Mouse (Mus musculus): ENCODE measurements around the gene Smarcc2. TPM values are rescaled to one million over a fixed set of nuclear protein-coding genes. Genes with fewer than 3 reads are reported as not detected.
"Not testable (repeated sequence)": the region's sequence is repeated elsewhere in the genome, so short reads cannot be mapped to it uniquely, and the experiment has no call there.

Smarcc2 gene
- polyA plus RNA-seq, 1 experiment from 2014 or later = 93.6 TPM

GRCm38 (mm10) chr10:128487861-128488712 is 29.0 kb downstream of the Smarcc2 start:
- Histone ChIP-seq H3K4me3 (replicated peaks) (no peak overlapping the region), H3K27ac (replicated peaks) (no peak overlapping the region), H3K36me3 (peaks cover 82% of the 10 kb centered on the region), H3K9ac (no peak overlapping the region), H3K27me3 (no peaks in the 10 kb centered on the region), H3K9me3 (replicated peaks) (no peaks in the 10 kb centered on the region), H3K4me2 (replicated peaks) (no peak overlapping the region), H3K4me1 (peaks cover 25% of the 10 kb centered on the region)
- WGBS = 90% methylated on average over 22 of the region's 22 CpGs
- no peak for ATAC-seq (ENCODE audit: insufficient number of reproducible peaks, low FRiP score, low TSS enrichment, low read depth)

GRCm38 (mm10) chr10:128488776-128489175 is 29.7 kb downstream of the Smarcc2 start:
- ATAC-seq (ENCODE audit: insufficient number of reproducible peaks, low FRiP score, low TSS enrichment, low read depth) = no peak
- WGBS = 77% methylated on average over 4 of the region's 4 CpGs
- Histone ChIP-seq H3K27ac (replicated peaks) (no peak overlapping the region), H3K27me3 (no peaks in the 10 kb centered on the region), H3K4me1 (peaks cover 25% of the 10 kb centered on the region), H3K4me3 (replicated peaks) (no peak overlapping the region), H3K36me3 (peaks cover 76% of the 10 kb centered on the region), H3K4me2 (replicated peaks) (no peak overlapping the region), H3K9ac (no peak overlapping the region), H3K9me3 (replicated peaks) (no peaks in the 10 kb centered on the region)

DNA sequence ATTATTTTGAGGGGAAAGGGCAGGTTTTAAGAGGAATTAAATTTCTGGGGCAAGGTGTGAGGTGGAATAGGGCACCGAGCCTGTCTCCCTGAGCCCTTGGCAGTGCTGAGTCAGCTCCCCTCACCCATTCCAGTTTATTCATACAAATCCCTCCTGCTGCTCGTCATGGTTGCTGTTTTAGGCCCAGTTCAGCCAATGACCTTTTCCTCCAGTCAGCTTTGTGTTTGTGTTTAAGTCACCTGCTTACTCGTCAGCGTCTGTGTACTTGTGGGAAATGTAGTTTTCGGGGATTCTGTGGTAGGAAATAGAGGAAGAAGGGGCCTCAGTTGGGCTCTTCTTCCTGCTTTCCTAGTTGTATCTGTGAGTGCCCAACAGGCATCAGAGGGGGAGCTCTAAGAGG is 30.3 kb downstream of the Smarcc2 start:
- ATAC-seq (ENCODE audit: insufficient number of reproducible peaks, low FRiP score, low TSS enrichment, low read depth) = no peak
- WGBS = 55% methylated on average over 5 of the region's 5 CpGs

GRCm38 (mm10) chr10:128489785-128490184 is 30.7 kb downstream of the Smarcc2 start:
- no peak for ATAC-seq (ENCODE audit: insufficient number of reproducible peaks, low FRiP score, low TSS enrichment, low read depth)
- Histone ChIP-seq H3K36me3 (peaks cover 65% of the 10 kb centered on the region), H3K27me3 (no peaks in the 10 kb centered on the region), H3K9ac (no peak overlapping the region; the same call in 1 of the 2 replicates), H3K4me3 (replicated peaks) (no peak overlapping the region), H3K9me3 (replicated peaks) (no peaks in the 10 kb centered on the region), H3K4me2 (replicated peaks) (no peak overlapping the region), H3K27ac (replicated peaks) (peak overlapping the region; percentile 29), H3K4me1 (peaks cover 30% of the 10 kb centered on the region)
- 44% methylated on average over 4 of the region's 4 CpGs for WGBS

More for the DNA sequence above, 30.3 kb downstream of the Smarcc2 start:
- H3K9ac ChIP-seq = no peak overlapping the region
- peak overlapping the region; percentile 29 for H3K27ac ChIP-seq (replicated peaks)
- no peak overlapping the region for H3K4me3 ChIP-seq (replicated peaks)
- peaks cover 26% of the 10 kb centered on the region for H3K4me1 ChIP-seq
- H3K4me2 ChIP-seq (replicated peaks) = no peak overlapping the region
- H3K9me3 ChIP-seq (replicated peaks) = no peaks in the 10 kb centered on the region
- H3K27me3 ChIP-seq = no peaks in the 10 kb centered on the region
- peaks cover 70% of the 10 kb centered on the region for H3K36me3 ChIP-seq

GRCm38 (mm10) chr10:128490232-128490631 is 31.2 kb downstream of the Smarcc2 start:
- no peak overlapping the region for H3K4me2 ChIP-seq (replicated peaks)
- H3K4me3 ChIP-seq (replicated peaks) = no peak overlapping the region
- peak overlapping the region; percentile 29 for H3K27ac ChIP-seq (replicated peaks)
- no peak overlapping the region; the same call in 1 of the 2 replicates for H3K9ac ChIP-seq
- ATAC-seq (ENCODE audit: insufficient number of reproducible peaks, low FRiP score, low TSS enrichment, low read depth) = no peak
- H3K9me3 ChIP-seq (replicated peaks) = no peaks in the 10 kb centered on the region
- peaks cover 34% of the 10 kb centered on the region for H3K4me1 ChIP-seq
- H3K27me3 ChIP-seq = no peaks in the 10 kb centered on the region
- H3K36me3 ChIP-seq = peaks cover 62% of the 10 kb centered on the region
- WGBS = 44% methylated on average over 5 of the region's 5 CpGs

DNA sequence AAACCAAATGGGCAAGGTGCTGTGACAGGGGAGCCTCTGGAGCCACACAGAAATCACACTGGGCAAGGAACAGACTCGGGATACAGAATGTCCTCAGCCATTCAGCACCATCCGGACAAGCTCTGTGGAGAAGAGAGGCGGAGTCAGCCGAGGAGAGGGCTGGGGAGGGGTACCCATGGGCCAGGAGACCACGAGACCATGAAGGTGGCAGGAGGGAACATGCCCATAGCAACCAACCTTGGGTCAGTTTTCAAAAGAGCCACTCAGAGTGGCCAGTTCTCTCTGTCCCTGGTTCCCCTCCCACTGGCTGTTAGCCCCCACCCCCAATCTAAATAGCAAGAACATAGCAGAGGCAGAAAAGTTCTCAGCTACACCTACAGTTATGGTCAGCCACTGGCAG is 31.9 kb downstream of the Smarcc2 start:
- peak overlapping the region; percentile 77 for H3K4me2 ChIP-seq (replicated peaks)
- peaks cover 37% of the 10 kb centered on the region for H3K4me1 ChIP-seq
- H3K9ac ChIP-seq = no peak overlapping the region
- H3K36me3 ChIP-seq = peaks cover 56% of the 10 kb centered on the region
- H3K4me3 ChIP-seq (replicated peaks) = peak overlapping the region; percentile 87; the same call in 1 of the 2 replicates
- H3K27ac ChIP-seq (replicated peaks) = peak overlapping the region; percentile 29
- no peaks in the 10 kb centered on the region for H3K27me3 ChIP-seq
- H3K9me3 ChIP-seq (replicated peaks) = no peaks in the 10 kb centered on the region
- 53% methylated on average over 5 of the region's 5 CpGs for WGBS
- no peak for ATAC-seq (ENCODE audit: insufficient number of reproducible peaks, low FRiP score, low TSS enrichment, low read depth)

GRCm38 (mm10) chr10:128491495-128491894 is 32.4 kb downstream of the Smarcc2 start:
- Histone ChIP-seq H3K27me3 (no peaks in the 10 kb centered on the region), H3K9me3 (replicated peaks) (no peaks in the 10 kb centered on the region), H3K4me3 (replicated peaks) (peak overlapping the region; percentile 87), H3K9ac (0 out of 2 replicates have a peak overlapping the region, but pooled peaks have one; percentile 6), H3K4me1 (peaks cover 39% of the 10 kb centered on the region), H3K36me3 (peaks cover 50% of the 10 kb centered on the region), H3K27ac (replicated peaks) (peak overlapping the region; percentile 29), H3K4me2 (replicated peaks) (peak overlapping the region; percentile 77)
- ATAC-seq (ENCODE audit: insufficient number of reproducible peaks, low FRiP score, low TSS enrichment, low read depth) = no peak
- 54% methylated on average over 6 of the region's 6 CpGs for WGBS

DNA sequence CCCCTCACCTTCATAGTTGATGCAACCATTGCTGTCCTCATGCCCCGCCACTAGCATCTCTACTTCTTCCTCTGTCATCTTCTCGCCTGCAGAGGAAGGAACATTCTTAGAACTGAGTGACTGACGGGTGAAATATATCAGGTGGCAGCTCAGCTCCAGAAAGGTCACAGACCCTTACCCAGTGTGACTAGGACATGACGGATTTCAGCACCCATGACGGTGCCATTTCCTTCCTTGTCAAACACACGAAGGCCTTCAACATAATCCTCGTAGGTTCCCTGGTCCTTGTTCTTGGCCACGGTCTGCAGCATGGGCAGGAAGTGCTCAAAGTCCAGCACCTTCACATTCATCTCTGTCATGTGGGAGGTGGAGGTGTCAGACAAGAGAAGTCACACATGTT is 33.0 kb downstream of the Smarcc2 start:
- 62% methylated on average over 8 of the region's 8 CpGs for WGBS
- Histone ChIP-seq H3K36me3 (peaks cover 46% of the 10 kb centered on the region), H3K9ac (peak overlapping the region; percentile 91), H3K4me2 (replicated peaks) (peak overlapping the region; percentile 77), H3K4me3 (replicated peaks) (peak overlapping the region; percentile 87), H3K4me1 (peaks cover 43% of the 10 kb centered on the region), H3K27ac (replicated peaks) (peak overlapping the region; percentile 100)
- not testable (repeated sequence) for H3K27me3 ChIP-seq; ATAC-seq (ENCODE audit: insufficient number of reproducible peaks, low FRiP score, low TSS enrichment, low read depth); H3K9me3 ChIP-seq (replicated peaks)

- H3K27me3 ChIP-seq = no peaks in the 10 kb centered on the region
- H3K27ac ChIP-seq (replicated peaks) = peak overlapping the region; percentile 100
- peak overlapping the region; percentile 87 for H3K4me3 ChIP-seq (replicated peaks)
- peak; percentile 66 for ATAC-seq (ENCODE audit: insufficient number of reproducible peaks, low FRiP score, low TSS enrichment, low read depth)
- peaks cover 39% of the 10 kb centered on the region for H3K36me3 ChIP-seq
- H3K9me3 ChIP-seq (replicated peaks) = no peaks in the 10 kb centered on the region
- H3K9ac ChIP-seq = peak overlapping the region; percentile 91
- H3K4me1 ChIP-seq = peaks cover 48% of the 10 kb centered on the region
- WGBS = 18% methylated on average over 12 of the region's 12 CpGs
- H3K4me2 ChIP-seq (replicated peaks) = peak overlapping the region; percentile 77
Measured at GRCm38 (mm10) chr10:128492633-128493311, 33.7 kb downstream of the Smarcc2 start.

GRCm38 (mm10) chr10:128493319-128493694 is 34.3 kb downstream of the Smarcc2 start:
- H3K36me3 ChIP-seq = peaks cover 34% of the 10 kb centered on the region
- peak overlapping the region; percentile 91 for H3K9ac ChIP-seq
- no peaks in the 10 kb centered on the region for H3K9me3 ChIP-seq (replicated peaks)
- H3K4me2 ChIP-seq (replicated peaks) = peak overlapping the region; percentile 77
- peak; percentile 15 for ATAC-seq (ENCODE audit: insufficient number of reproducible peaks, low FRiP score, low TSS enrichment, low read depth)
- peak overlapping the region; percentile 100 for H3K27ac ChIP-seq (replicated peaks)
- H3K4me1 ChIP-seq = peaks cover 54% of the 10 kb centered on the region
- peak overlapping the region; percentile 87 for H3K4me3 ChIP-seq (replicated peaks)
- H3K27me3 ChIP-seq = no peaks in the 10 kb centered on the region
- under 1% methylated on average over 12 of the region's 12 CpGs for WGBS

Measured in embryonic facial prominence, embryonic 15.5 days (tissue).